Mouse (Mus musculus) liver, postnatal 0 days (tissue): ENCODE data around the gene Tk1.

Experiments
- CTCF ChIP-seq: sonication (generic); IDR thresholded peaks from 2 replicates; pipeline ENCODE4 v1.5.1; 2016; ENCODE audit warnings: antibody characterized with exemption, low read depth
- EP300 ChIP-seq: IDR thresholded peaks from 2 replicates; pipeline ENCODE4 v1.6.1; 2016; ENCODE audit warnings: antibody characterized with exemption, low read depth, mild to moderate bottlenecking

GRCm38 (mm10) chr11:117843434-117843833 lies 17.5 kb upstream of the Tk1 start:
- no peak for TF ChIP-seq CTCF
- no peak for TF ChIP-seq EP300
